Mouse (Mus musculus) T-helper 17 cell (primary cell): ENCODE results near the gene Scyl1.

Source experiments
- in situ Hi-C, 2 experiments: fragments of 300-600 bp; cut with MboI, MseI; formaldehyde crosslinking; loops; 1 replicate in 1 of 2; 2 replicates in 1 of 2; pipeline ENCODE4 v1.15.1; 2025; ENCODE audit warnings: high pct_unique_total_duplicates in 2 of 2

Gene Scyl1

DNA sequence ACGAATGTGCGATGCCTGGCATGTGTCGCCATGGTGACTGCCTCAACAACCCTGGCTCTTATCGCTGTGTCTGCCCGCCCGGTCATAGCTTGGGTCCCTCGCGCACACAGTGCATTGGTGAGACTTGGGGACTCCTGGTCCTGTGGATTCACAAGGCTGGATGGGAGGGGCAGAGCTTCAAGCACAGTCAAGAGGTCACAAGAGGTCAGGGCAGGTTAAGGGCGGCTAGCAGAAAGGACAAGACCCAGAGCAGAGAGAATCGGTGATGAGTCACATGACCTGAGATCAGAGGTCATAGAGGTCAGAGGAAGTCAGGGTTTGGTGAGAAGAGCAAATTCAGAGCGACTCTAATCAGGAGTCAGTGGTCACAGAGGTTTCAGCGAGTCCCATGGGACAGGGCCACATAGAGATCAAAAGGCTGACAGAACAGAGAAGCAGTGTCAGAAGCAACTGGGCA lies 24.3 kb downstream of the Scyl1 start:
- in situ Hi-C loops: loop anchor here in 1 of 2 experiments (5.0 kb wide), 1 partner anchor 35 kb away; no protein-coding TSS in a partner anchor

DNA sequence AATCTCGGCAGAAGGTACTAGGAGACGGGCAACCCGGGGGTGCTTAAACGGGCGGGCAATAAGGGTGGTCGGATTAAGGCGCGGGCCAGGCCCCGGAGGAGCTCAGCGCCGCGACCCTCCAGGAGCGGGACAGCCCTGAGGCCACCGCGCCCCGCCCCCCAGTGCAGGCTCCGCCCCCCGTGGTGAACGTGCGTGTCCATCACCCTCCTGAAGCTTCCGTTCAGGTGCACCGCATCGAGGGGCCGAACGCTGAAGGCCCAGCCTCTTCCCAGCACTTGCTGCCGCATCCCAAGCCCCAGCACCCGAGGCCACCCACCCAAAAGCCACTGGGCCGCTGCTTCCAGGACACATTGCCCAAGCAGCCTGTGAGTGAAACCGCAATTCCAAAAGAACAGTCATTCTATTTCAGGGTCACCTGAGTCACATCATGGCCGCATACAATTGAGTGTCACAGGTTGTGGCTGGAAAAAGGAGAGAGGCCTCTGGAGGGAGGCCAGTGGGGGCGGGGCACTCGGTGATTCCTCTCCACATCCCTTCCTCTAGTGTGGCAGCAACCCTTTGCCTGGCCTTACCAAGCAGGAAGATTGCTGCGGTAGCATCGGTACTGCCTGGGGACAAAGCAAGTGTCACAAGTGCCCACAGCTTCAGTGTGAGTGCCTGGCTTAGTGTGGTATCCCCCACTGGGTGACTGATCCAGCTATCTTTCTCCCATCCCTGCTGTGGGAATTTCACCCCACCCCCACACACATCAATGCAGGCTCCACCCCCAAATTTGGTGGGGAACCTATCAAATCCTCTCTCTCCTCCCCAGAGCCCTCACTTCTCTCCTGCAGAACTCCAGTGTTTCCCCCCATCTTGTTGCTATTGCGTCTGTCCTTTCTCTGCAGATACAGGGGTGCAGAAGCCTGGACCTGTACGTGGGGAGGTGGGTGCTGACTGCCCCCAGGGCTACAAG lies 25.2 kb downstream of the Scyl1 start:
- in situ Hi-C loops: loop anchor here in 1 of 2 experiments (5.0 kb wide), 1 partner anchor 36 kb away; no protein-coding TSS in a partner anchor

DNA sequence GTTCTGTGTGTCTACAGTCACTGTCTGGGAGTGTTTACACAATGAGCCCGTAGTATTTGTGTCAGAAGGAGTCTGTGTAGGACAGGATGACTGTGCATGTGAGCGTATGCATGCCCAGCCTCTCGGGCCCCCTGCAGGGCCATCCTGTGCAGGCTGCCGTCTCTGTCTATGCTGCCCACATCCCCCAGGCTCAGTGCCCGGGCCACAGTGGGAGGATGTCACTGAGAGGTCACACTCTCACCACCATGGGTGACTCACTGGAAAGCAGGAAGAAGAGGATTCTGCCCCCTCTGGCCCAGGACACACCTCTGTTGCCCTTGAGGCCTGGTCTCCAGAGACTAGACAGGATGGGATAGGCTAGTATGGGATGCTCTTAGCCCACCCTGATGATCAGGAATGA lies 27.6 kb downstream of the Scyl1 start:
- in situ Hi-C loops: no loop called here

DNA sequence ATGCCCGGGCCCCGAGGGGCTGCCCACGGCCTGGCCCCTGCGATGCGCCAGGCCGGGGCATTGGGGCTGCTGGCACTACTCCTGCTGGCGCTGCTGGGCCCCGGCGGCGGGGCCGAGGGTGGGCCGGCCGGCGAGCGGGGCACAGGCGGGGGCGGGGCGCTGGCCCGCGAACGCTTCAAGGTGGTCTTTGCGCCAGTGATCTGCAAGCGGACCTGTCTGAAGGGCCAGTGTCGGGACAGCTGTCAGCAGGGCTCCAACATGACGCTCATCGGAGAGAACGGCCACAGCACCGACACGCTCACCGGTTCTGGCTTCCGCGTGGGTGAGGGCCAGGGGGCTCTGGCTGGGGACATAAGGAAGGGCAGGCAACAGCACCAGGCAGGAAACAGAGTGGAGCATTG lies 29.0 kb downstream of the Scyl1 start:
- in situ Hi-C loops: no loop called here

DNA sequence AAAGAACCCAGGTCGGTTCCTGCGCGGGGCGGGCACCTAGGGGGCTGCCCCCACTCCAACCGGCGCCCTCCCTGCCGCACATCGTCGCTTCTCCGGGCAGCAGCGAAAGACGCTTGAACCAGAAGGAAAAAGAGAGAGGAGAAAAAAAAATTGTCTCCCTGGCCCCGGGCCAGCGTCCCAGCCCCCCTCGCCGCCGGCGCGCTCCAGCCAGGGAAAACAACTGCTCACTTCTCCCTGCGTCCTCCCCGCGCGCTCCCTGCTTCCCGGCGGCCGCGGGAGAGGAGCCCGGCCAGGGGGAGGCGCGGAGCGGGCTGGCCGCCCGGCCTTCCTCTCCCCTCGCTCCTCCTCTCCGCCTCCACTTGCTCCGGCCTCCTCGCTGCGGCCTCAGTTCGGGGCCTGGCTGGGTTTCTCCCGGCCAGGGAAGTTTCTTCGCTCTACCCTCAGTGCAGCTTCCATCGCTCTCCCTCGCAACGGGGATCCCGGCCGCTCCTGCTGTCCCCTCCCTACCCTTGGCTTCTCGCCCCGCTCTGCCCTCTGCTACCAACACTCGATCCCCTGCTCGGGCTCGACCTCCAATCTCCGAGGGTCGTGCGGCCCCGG lies 29.5 kb downstream of the Scyl1 start:
- in situ Hi-C loops: no loop called here

DNA sequence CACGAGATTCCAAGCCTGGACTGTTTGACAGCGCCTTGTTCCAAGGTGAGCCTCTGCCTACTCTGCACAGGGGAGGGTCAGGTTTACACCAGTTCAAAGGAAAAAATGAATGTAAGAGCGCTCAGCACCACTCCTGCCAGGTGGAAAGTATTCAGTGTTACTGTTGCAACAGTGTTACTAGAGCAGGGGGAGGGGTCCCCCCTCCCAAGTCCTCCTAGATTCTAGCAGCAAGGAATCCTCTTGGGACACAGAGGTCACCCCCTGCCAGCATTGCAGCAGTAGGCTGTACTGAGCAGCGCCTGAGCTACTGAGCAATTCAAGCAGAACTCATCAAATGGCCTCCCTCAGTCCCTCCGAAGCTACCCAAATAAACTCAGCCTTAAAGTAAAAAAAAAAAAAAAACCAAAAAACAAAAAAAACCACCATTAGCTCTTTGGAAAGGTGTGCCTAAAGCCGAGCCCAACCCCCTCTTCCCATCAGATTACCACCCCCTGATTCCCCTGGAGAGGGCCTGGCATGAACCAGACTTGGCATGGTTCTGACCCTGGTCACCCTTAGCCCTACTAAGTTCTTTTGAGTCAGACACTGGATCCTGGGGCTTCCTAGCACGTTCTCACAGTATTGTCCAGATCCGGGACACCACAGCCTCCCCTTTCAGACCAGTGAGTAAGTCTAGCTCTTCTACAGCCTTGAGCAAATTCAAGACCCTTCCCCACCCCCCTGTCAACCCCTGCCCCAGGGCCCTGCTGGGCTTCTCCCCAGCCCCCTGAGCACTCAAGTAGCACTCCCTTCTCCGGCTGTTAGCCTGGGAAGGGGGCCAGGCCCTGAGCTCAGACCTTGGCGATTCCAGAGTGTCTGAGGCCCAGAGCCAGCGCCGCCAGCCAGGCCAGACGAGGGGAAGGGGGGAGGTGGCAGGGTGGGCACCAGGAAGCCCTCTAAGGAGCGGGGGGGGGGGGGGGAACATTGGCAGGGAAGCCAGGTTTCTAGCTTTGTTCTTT lies 30.6 kb downstream of the Scyl1 start, which contains the start of gene Ltbp3:
Gene Ltbp3 (plus strand): TSS at position 585 of the 998 bp plus-strand sequence.
- in situ Hi-C loops: no loop called here

DNA sequence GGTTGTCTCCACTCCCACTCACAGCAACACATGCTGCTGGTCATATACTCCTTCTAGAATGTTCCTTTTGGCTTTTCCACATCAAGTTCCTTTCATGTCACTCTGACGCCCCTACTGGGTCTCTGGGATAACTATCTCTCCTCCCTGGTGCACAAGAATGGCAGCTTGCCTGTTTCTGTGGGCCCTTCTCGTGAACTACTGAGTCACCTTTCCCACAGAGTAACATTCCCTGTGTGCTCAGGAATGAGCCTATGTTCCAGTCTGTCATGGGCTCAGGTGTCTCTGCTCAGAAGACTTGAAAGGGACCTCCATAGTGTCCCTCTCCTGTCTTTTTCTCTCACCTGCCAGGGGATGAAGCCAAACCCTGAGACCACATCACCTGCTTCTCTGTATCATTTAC lies 31.8 kb downstream of the Scyl1 start:
- in situ Hi-C loops: loop anchor here in 1 of 2 experiments (10.0 kb wide), 1 partner anchor 1315 kb away; the partner anchor contains the start of gene Macrod1

DNA sequence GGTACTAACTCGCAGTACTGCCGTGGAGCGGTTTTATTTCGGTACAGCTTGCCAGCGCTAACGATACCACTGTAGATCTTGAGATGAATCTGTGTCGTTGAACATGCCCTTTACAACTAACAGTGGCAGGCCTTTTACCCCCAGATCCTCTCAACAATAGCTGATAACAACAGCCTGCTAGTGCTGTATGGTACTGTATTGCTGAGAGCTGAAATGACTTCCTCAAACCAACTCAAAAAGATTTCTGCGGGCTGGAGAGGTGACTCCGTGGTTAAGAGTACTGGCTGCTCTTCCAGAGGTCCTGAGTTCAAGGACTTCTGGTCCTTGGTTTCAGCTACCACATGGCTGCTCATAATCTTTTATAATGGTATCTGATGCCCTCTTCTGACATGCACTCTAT lies 36.9 kb downstream of the Scyl1 start:
- in situ Hi-C loops: loop anchor here in 1 of 2 experiments (10.0 kb wide), 1 partner anchor 1320 kb away; the partner anchor contains the start of gene Macrod1

DNA sequence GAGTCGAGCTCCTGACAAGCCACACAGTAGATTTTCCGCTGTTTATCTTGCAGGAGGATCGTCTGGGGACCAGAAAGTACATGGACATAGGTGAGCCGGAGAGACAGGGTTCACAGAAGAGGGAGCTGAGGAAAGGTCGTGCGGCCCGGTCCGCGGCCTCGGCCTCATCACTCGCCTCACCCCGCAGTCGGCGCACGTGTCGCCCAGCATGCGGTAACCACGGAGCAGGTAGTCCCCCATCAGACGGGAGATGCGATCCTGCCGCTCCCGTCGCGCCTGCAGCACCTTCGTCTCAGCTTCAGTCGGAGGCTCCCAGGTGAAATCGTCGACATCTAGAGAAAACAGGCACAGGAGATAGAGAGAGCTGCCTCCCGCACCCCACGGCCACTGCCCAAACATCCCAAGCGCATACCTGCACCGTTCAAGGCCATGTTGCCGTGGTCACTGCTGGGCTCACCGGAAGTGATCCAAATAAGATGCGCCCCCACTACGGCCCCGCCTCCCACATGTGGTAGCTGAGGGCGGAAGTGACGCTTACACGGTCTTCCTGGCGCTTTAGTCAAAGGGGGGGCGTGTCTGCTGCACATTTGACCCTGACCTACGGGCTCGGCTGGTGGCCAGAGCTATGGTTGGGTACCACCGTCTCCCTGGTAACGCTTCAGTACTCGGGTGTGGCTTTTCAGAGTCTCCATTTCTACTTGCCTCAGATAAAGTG lies 39.8 kb downstream of the Scyl1 start:
- in situ Hi-C loops: loop anchor here in 1 of 2 experiments (10.0 kb wide), 1 partner anchor 1323 kb away; the partner anchor contains the start of gene Macrod1

DNA sequence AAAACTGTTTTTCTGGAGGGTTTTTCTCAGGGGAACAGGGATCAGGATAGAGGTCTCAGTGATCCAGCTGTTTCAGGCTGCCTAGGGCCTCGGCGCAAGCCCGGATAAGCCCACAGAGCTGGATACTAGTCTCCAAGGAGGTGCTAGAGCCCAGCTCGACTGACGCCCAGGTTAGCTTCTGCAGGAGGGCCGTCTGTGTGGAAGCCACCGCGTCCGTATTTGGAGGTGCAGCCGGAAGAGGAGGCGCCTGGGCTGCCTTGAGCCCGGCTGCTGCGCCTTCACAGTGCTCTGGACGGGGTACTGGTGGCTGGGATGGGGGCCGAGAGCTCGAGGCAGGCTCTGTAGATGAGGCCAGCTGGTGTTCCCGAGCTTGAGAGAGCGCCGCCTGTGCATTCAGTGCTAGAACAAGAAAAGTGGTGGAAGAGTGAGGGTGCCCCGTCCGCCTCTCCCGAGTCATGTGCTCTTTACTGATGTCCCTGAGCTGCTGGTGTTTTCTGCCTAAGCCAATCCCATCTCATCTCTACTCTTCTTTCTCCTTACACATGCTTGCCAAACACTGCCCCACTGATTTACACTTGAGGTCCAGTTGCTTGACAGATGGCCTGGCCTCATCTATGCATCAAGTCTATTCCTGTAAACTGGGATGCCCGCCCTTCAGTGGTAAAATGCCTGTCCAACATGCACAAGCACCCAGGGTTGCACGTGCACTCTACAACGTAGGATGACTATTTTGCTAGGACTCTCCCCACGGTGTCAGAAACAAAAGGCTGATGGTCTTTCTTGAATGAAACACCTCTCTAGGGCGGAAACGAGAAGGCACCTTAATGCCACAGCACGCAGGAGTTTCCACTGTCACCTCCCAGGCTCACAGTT lies 40.7 kb downstream of the Scyl1 start:
- in situ Hi-C loops: loop anchor here in 1 of 2 experiments (10.0 kb wide), 1 partner anchor 1324 kb away; the partner anchor contains the start of gene Macrod1

DNA sequence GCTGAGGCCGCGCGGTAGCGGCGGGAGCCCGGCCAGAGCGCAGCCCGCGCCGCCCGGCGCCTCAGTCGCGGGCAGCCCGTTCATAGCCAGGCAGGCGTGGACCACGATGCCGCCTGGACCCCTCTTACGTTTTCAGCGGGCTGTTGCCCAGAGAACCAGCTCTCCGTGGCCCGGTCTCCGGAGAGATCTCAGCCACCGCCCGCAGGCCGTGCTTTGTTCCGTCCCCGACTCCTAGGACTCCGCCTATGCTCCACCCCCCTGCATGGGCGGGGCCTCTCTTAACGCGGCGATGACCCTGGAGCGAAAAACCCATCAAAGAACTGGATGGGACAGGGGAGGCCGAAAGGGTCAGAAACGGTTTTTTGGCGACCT lies 41.8 kb downstream of the Scyl1 start, which contains the start of gene Fam89b:
Gene Fam89b (minus strand): TSS at position 210 of the 372 bp plus-strand sequence.
- in situ Hi-C loops: no loop called here

DNA sequence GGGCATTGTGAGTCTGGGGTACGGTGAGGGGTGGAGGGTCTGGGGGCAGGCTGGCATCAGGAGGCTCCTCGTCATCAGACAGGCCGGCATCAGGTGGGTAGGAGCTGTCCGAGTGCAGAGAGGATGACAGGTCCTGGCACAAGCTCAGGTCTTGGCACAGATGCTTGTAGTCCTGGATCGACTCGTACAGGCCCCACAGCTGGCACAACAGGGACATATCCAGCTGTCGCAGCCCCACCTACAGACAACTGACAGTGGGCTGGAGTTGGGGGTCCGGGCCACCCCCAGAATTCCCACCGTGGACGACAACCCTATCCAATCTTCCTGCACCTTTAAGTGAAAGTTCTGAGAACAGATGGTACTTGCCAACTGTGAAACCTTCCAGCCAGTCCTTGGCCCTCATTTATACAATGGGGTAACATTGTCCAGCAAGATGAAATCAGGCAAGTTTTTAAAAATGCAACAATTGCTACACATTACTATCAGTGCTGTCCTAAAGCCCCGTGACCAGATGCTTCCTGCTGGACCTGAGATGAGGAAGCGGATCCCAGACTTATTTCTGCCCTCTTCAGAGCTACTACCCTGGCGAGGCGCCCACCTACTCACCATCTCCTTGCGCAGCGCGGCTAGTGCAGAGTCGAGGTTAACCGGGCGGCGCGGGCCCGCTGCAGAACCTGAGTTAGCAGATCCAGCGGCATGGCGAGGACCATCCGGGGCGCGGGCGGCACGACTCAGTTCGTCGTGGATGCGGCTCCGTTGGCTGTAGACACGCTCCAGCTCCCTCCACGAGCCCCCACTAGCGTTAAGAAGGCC lies 42.4 kb downstream of the Scyl1 start:
- in situ Hi-C loops: no loop called here

DNA sequence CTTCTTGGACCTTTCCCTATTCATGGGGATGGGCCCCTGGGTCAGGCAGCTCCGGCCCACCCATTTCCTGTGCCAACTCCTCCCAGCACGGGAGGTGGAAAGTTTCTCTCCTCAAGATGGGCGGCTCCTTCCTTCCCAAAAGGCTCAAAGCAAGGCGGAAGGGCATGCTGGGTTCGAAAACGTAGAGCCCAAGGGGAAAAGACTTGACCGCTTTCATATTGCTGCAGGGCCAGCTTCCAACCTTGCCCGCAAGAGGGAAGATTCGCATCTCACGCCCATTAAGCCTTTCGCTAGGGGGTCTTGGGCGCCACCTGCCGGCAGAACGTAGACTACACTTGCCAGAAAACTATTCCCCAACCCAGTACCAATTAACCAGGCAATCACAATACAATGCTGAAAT lies 43.5 kb downstream of the Scyl1 start:
- in situ Hi-C loops: no loop called here

DNA sequence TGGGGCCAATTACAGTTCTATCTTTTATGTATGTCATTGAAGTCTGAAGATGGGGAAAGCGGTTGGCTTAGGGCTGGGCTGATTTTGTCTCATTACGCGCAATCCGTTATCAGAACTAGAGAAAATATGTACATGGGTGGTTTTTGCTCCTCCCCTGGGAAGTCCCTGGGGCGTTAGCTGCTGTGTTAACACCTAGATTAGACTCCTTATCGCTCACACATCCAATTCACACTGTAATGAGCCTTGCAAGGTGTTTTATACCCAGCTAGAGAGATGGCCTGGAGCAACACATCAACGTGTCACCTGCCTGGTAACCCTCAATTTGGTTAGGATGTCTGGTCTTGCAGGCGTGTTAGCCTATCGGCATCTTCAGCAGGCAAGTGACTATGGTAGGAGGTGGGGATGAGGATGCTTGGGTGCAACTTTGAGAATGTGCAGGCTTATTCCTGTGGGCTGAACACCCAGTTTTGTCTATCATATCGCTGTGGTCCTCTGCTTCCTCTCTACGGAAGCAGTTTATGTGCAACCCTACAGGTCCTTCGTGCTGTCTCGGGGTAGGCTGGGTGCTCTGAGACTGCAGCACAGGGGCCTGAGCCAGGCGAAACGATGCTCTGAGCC lies 44.1 kb downstream of the Scyl1 start:
- in situ Hi-C loops: no loop called here

DNA sequence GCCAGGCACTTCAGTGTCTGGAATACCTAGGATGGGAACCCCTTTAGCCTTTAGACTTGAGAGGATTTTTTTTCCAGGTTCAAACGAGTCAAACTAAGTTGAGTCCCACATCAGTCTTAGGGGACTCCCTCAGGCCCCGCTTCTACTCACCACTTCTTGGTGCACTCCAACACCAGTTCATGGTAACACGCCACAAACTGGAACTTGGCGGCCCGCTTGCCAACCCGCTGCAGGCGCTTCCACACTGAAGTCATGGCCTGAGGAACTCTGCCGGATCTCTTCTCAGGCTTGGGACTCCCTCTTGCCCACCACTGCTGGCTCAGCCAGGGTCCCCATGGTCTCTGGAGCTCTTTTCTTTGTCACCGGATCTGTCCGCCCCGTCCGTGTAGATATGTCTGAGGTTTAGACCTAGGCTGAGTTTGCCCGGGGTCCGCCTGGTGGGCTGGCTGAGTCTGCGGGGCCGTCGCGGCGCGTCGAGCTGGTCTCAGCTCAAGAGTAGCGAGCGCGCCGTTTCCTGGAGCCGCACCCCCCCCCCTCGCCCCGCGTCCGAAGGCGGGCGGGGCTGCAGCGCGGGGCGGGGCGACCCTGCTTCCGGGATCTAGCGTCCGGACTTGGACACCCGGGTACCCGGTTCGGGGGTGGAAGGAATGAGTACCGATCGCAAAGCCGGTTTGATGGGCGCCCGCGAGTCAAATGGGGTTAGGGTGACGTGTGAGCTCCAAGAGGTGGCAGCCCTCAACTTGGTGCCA lies 45.3 kb downstream of the Scyl1 start, which contains the start of gene Ehbp1l1:
Gene Ehbp1l1 (minus strand): TSS at position 551 of the 749 bp plus-strand sequence.
- in situ Hi-C loops: no loop called here

DNA sequence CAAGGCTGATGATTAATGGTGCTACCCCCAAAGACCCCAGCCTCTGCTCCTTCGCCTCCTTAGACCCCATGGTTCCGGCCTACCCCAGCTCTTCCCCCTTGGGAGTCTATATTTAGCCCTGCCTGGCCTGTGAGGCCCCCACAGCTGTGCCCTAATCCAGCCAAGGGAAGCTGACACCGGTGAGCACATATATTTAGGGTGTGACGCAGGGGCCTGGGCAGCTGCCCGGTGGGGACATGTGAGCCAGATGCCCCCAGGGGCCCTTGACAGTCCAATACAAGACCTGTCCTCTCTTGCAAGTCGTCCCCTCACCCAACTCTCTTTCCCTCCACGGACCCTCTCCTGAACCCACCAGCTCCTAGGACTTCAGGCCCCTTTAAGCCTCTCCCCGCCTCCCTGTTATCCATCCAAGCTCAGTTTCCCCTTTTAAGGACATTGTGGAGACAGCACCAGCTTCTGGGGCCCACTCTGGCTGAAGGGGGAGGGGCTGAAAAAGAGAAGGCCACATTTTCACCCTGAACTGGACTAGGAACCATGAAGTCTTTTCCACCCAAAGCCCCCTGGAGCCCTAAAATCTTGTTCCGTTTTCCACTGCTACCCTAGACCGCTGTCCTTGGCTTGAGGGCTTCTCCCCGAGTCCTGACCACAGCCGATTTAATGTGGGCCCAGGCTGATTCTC lies 46.1 kb downstream of the Scyl1 start:
- in situ Hi-C loops: no loop called here

DNA sequence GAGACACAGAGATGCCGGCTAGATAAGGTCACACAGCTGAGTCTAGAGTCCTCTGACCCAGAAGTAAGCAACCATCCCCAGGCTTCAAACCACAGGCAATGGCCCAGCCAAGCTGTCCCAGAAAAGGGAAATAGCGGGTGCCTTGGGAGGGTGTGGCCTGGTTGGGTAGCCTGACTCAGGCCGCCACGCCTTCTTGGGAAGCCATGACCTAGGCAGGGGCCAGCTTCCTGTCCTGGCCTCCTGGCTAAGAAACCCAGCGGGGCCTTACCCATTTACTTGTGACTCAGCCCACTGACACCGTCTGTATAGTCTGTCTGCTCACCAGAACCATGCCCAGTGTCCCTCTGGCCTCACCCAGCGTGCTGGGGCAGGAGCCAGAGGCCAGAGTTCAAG lies 46.7 kb downstream of the Scyl1 start:
- in situ Hi-C loops: no loop called here
